Mouse (Mus musculus) heart, embryonic 16.5 days (tissue): Measurements from ENCODE around the gene Asap2. TPM values are rescaled to one million over a fixed set of nuclear protein-coding genes. Genes with fewer than 3 reads are reported as not detected.

Source experiments
- ATAC-seq: fragments of 200-750 bp; cut with Nextera tagmentation; replicated peaks from 2 replicates; pipeline ENCODE4 v1.8.0; 2017; ENCODE audit warnings: moderate number of reproducible peaks; ENCODE audit not compliant: insufficient read depth, low FRiP score; ENCODE audit errors: extremely low read depth
- H3K27ac ChIP-seq: fragments of 300-500 bp; sonication (generic); 2 replicates; pipeline ENCODE4 v1.5.1; 2014; ENCODE audit warnings: mild to moderate bottlenecking, low read length, control low read depth, moderate library complexity
- H3K27me3 ChIP-seq: fragments of 300-500 bp; sonication (generic); 2 replicates; pipeline ENCODE4 v1.6.1; 2014; ENCODE audit warnings: low read length, mixed read lengths; ENCODE audit not compliant: control insufficient read depth, insufficient read depth
- H3K36me3 ChIP-seq: fragments of 300-500 bp; sonication (generic); 2 replicates; pipeline ENCODE4 v1.6.1; 2014; ENCODE audit not compliant: control insufficient read depth, insufficient read depth
- H3K4me1 ChIP-seq: fragments of 300-500 bp; sonication (generic); 2 replicates; pipeline ENCODE4 v1.6.1; 2014; ENCODE audit warnings: low read length, mixed read lengths; ENCODE audit not compliant: control insufficient read depth, insufficient read depth
- H3K4me2 ChIP-seq: fragments of 300-500 bp; sonication (generic); 2 replicates; pipeline ENCODE4 v1.6.1; 2014; ENCODE audit warnings: low read depth, mild to moderate bottlenecking, control low read depth, low read length
- H3K4me3 ChIP-seq: fragments of 300-500 bp; sonication (generic); 2 replicates; pipeline ENCODE4 v1.5.1; 2014; ENCODE audit warnings: mild to moderate bottlenecking, control low read depth, low read length
- H3K9ac ChIP-seq: fragments of 300-500 bp; sonication (generic); 2 replicates; pipeline ENCODE4 v1.6.1; 2014; ENCODE audit warnings: low read length, control low read depth
- H3K9me3 ChIP-seq: fragments of 300-500 bp; sonication (generic); replicated peaks from 2 replicates; pipeline ENCODE4 v1.6.1; 2016; ENCODE audit warnings: low read length; ENCODE audit not compliant: control insufficient read depth
- whole genome bisulfite sequencing: fragments of 180-500 bp; shearing (Covaris S2); extraction: QIAGEN DNeasy Blood & Tissue Kit; methylation state at CpG from one replicate; pipeline ENCODE4 v1.1.7; 2014; 5-methylcytosine and 5-hydroxymethylcytosine counted together
- polyA plus RNA-seq: library from polyadenylated mRNA; unstranded; fragments of >200 nt; fragmentation: Nextera tagmentation; extraction: Ambion mirVana; gene quantifications from 2 replicates; pipeline ENCODE4 v1.2.1, GENCODE M21; 2015

Asap2 gene
- polyA plus RNA-seq, 1 experiment from 2014 or later: 6.0 TPM

GRCm38 (mm10) chr12:21260494-21261256 lies 270.4 kb downstream of the Asap2 start:
- WGBS: 82% methylated on average over 6 of the region's 6 CpGs
- no peaks in the 10 kb centered on the region for H3K27me3 ChIP-seq
- H3K27ac ChIP-seq: no peak overlapping the region

GRCm38 (mm10) chr12:21261521-21261920 lies 271.3 kb downstream of the Asap2 start:
- no peak overlapping the region for H3K4me2 ChIP-seq
- no peaks in the 10 kb centered on the region for H3K9me3 ChIP-seq
- no peaks in the 10 kb centered on the region for H3K27me3 ChIP-seq
- no peak overlapping the region for H3K4me3 ChIP-seq
- 71% methylated on average over 4 of the region's 4 CpGs for WGBS
- no peak overlapping the region for H3K27ac ChIP-seq
- ATAC-seq: no peak
- peaks cover 3% of the 10 kb centered on the region for H3K4me1 ChIP-seq
- H3K9ac ChIP-seq: no peak overlapping the region
- peaks cover 26% of the 10 kb centered on the region for H3K36me3 ChIP-seq

More at GRCm38 (mm10) chr12:21260494-21261256, 270.4 kb downstream of the Asap2 start:
- ATAC-seq: no peak
- peaks cover 3% of the 10 kb centered on the region for H3K4me1 ChIP-seq
- no peak overlapping the region for H3K4me2 ChIP-seq
- H3K9me3 ChIP-seq: no peaks in the 10 kb centered on the region
- H3K9ac ChIP-seq: no peak overlapping the region
- peaks cover 26% of the 10 kb centered on the region for H3K36me3 ChIP-seq
- H3K4me3 ChIP-seq: no peak overlapping the region

DNA sequence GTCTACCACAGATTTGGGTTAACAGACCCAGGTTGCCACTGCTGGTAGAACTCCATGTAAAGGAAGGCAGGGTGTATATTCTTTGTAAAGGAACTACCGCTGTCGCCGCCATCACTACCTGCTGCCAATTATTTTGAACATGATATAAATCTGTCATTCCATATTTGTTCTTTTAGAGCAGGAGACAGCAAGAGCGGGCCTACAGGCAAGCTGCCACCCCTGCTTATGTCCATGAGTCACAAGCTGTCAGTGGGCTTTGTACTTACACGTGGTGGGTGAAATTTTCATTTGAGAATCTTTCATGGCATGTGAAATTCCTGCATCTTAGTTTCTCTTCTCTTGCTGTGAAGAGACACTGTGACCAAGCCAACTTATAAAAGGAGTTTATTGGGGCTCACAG lies 273.0 kb downstream of the Asap2 start:
- no peak overlapping the region for H3K9ac ChIP-seq
- no peak overlapping the region for H3K4me3 ChIP-seq
- peaks cover 26% of the 10 kb centered on the region for H3K36me3 ChIP-seq
- H3K4me1 ChIP-seq: peaks cover 3% of the 10 kb centered on the region
- no peaks in the 10 kb centered on the region for H3K9me3 ChIP-seq
- H3K27ac ChIP-seq: no peak overlapping the region
- 90% methylated on average over 5 of the region's 5 CpGs for WGBS
- ATAC-seq: no peak
- no peak overlapping the region for H3K4me2 ChIP-seq
- no peaks in the 10 kb centered on the region for H3K27me3 ChIP-seq

DNA sequence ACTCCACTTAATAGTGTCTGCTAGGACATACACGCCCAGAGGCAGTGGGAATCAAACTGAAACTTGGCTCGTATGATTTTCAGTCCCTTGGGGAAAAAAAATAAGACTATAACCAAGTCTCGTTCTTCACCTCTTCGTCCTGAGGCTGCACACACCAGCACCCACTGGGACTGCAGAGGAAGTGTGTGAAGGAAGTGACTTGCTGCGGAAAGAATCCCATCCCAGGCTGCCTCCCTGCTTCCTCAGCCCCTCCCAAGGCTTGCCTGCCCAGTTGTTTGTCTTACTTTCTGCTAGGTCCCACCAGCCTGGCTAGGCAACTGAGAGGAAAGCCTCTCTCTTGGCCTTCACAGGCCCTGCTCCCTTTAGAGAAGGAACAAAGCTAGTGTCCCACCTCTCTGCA lies 274.0 kb downstream of the Asap2 start:
- peak overlapping the region; percentile 9; the same call in 1 of the 2 replicates for H3K9ac ChIP-seq
- H3K27ac ChIP-seq: peak overlapping the region; percentile 84
- H3K9me3 ChIP-seq: no peaks in the 10 kb centered on the region
- H3K4me3 ChIP-seq: no peak overlapping the region
- no peaks in the 10 kb centered on the region for H3K27me3 ChIP-seq
- peaks cover 24% of the 10 kb centered on the region for H3K36me3 ChIP-seq
- H3K4me2 ChIP-seq: no peak overlapping the region
- peak; percentile 78 for ATAC-seq
- 55% methylated on average over 5 of the region's 5 CpGs for WGBS
- peaks cover 3% of the 10 kb centered on the region for H3K4me1 ChIP-seq

- Histone ChIP-seq H3K9ac (no peak overlapping the region; the same call in 1 of the 2 replicates), H3K27me3 (no peaks in the 10 kb centered on the region), H3K4me1 (peaks cover 3% of the 10 kb centered on the region), H3K36me3 (peaks cover 25% of the 10 kb centered on the region), H3K27ac (peak overlapping the region; percentile 84), H3K9me3 (no peaks in the 10 kb centered on the region), H3K4me3 (no peak overlapping the region), H3K4me2 (no peak overlapping the region)
- WGBS: 84% methylated on average over 3 of the region's 3 CpGs
- no peak for ATAC-seq
Observed at GRCm38 (mm10) chr12:21264970-21265369, 274.7 kb downstream of the Asap2 start.

DNA sequence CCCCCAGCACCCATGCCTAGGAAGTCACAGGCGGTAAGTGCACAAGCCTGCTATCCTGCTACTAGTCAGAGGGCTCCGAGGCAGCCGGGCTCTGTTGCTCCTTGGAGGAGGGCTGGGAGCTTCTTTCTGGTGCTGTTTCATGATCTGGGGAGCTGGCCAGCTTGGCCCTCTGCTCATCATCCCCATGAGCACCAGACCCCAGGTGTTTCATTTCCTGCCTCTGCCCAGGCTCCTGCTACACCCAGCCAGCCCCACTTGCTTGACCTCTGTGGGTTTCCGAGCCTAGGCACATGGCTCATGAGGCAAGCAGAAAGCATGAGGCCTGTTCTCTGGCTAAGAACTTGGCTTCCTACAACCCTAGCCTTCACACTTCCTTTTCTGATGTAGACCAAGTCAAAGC lies 275.2 kb downstream of the Asap2 start:
- Histone ChIP-seq H3K4me3 (no peak overlapping the region), H3K9me3 (no peaks in the 10 kb centered on the region), H3K9ac (no peak overlapping the region), H3K36me3 (peaks cover 26% of the 10 kb centered on the region), H3K27me3 (no peaks in the 10 kb centered on the region), H3K4me2 (no peak overlapping the region), H3K4me1 (peaks cover 3% of the 10 kb centered on the region), H3K27ac (no peak overlapping the region)
- WGBS: 75% methylated on average over 4 of the region's 4 CpGs
- ATAC-seq: no peak

- ATAC-seq: peak; percentile 56; the same call in 1 of the 2 replicates
- H3K27ac ChIP-seq: no peak overlapping the region
- no peak overlapping the region for H3K4me3 ChIP-seq
- H3K36me3 ChIP-seq: peaks cover 31% of the 10 kb centered on the region
- H3K4me2 ChIP-seq: no peak overlapping the region
- H3K9ac ChIP-seq: no peak overlapping the region
- H3K27me3 ChIP-seq: no peaks in the 10 kb centered on the region
- H3K4me1 ChIP-seq: peaks cover 3% of the 10 kb centered on the region
- H3K9me3 ChIP-seq: no peaks in the 10 kb centered on the region
- 74% methylated on average over 14 of the region's 14 CpGs for WGBS
Observed at GRCm38 (mm10) chr12:21265946-21266783, 275.9 kb downstream of the Asap2 start.

- no peak overlapping the region for H3K4me3 ChIP-seq
- H3K9ac ChIP-seq: no peak overlapping the region
- 75% methylated on average over 2 of the region's 2 CpGs for WGBS
- no peaks in the 10 kb centered on the region for H3K27me3 ChIP-seq
- H3K36me3 ChIP-seq: peaks cover 37% of the 10 kb centered on the region
- no peak overlapping the region for H3K4me2 ChIP-seq
- H3K9me3 ChIP-seq: no peaks in the 10 kb centered on the region
- ATAC-seq: no peak
- H3K4me1 ChIP-seq: peaks cover 3% of the 10 kb centered on the region
- no peak overlapping the region for H3K27ac ChIP-seq
Observed at GRCm38 (mm10) chr12:21266784-21267098, 276.5 kb downstream of the Asap2 start.

DNA sequence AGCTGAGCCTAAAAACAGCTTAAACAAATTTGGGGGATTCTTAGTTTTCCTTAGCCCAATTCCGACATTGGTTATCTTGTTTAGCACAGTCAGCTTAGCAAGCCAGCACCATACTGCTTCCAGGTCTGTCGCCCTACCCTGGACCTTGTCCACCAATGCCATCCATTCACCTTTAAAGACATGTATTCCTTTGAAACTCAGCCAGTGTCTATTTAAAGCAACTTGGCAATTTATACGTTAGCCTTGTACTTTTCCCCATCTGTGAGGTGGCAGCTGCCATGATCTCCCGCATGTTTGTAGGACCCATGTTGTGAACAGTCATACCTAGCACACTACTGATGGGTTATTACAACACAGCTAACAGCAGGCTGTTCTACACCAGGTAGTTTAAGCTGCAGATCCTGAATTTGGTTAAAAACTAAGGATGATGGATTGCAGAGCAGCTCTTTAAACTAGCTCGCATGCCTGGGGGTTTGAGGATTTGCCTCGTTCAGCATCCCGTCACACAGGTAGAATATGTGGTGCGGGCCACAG lies 277.9 kb downstream of the Asap2 start:
- no peaks in the 10 kb centered on the region for H3K9me3 ChIP-seq
- no peak overlapping the region for H3K4me3 ChIP-seq
- WGBS: 80% methylated on average over 8 of the region's 8 CpGs
- no peak overlapping the region for H3K9ac ChIP-seq
- H3K4me2 ChIP-seq: no peak overlapping the region
- H3K27me3 ChIP-seq: no peaks in the 10 kb centered on the region
- H3K36me3 ChIP-seq: peaks cover 36% of the 10 kb centered on the region
- no peak for ATAC-seq
- H3K27ac ChIP-seq: no peak overlapping the region
- peaks cover 3% of the 10 kb centered on the region for H3K4me1 ChIP-seq
